Mouse (Mus musculus) cortical plate, adult 2 months (tissue): Measurements from ENCODE around the gene Coq8a.

Experiments
- CTCF ChIP-seq: fragments of 200-500 bp; IDR thresholded peaks from 2 replicates; pipeline ENCODE4 v1.5.1; 2011; ENCODE audit warnings: mild to moderate bottlenecking, control low read depth, low read length; ENCODE audit not compliant: insufficient read depth; ENCODE audit errors: extremely low read depth
- POLR2A ChIP-seq: fragments of 200-500 bp; IDR thresholded peaks from 2 replicates; pipeline ENCODE4 v1.6.1; 2011; ENCODE audit warnings: mild to moderate bottlenecking, low read length, control low read depth; ENCODE audit not compliant: insufficient read depth; ENCODE audit errors: extremely low read depth

- TF ChIP-seq POLR2A (no peak), CTCF (no peak)
Observed at GRCm38 (mm10) chr1:180162986-180163385, 36.4 kb downstream of the Coq8a start.
